Mouse (Mus musculus): ENCODE data around the gene Ints13.

DNA sequence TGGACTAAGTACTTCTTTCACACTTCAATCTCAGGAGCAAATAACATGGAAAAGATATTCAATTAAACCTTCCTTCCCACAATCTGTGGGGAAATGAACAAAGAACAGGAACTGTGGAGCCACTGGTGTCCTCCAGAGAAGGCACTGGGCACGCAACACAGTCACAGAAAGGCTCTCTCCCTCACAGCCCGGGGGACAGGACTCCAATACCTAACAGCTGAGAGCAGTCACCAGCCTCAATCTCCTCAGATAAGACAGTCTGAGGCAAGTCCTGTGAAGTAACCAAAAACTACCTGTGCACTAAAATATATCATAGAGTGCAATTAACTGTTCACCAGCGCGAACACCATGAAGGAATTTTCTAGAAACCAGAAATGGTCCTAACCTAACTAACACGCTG lies 76.9 kb downstream of the Ints13 start:
- TF ChIP-seq CHD2 (IDR thresholded peaks at IDR 0.05; ENCODE audit: low read depth, low read length), result no peak
- TF ChIP-seq ZNF384 (IDR thresholded peaks at IDR 0.05; ENCODE audit: low read depth, low read length), result no peak
- no peak for TF ChIP-seq MAFK (IDR thresholded peaks at IDR 0.05; ENCODE audit: insufficient read depth, low read depth, low read length)
- no peak for TF ChIP-seq ZC3H11A (IDR thresholded peaks at IDR 0.05; ENCODE audit: borderline replicate concordance, low read depth, low read length)
- TF ChIP-seq HCFC1 (IDR thresholded peaks at IDR 0.05; ENCODE audit: borderline replicate concordance, insufficient read depth, low read length), result no peak
